Mouse (Mus musculus) B cell, adult 62 days (primary cell): ENCODE data around the gene Cetn3. TPM values are rescaled to one million over a fixed set of nuclear protein-coding genes. Genes with fewer than 3 reads are reported as not detected.

Experiments used
- total RNA-seq: library from RNA; stranded (reverse); gene quantifications from 4 replicates; pipeline ENCODE4 v1.2.4, GENCODE M21; 2023

The Cetn3 gene
- 75.2 to 93.1 TPM (median 83.6 TPM) in 4 replicates for total RNA-seq

DNA sequence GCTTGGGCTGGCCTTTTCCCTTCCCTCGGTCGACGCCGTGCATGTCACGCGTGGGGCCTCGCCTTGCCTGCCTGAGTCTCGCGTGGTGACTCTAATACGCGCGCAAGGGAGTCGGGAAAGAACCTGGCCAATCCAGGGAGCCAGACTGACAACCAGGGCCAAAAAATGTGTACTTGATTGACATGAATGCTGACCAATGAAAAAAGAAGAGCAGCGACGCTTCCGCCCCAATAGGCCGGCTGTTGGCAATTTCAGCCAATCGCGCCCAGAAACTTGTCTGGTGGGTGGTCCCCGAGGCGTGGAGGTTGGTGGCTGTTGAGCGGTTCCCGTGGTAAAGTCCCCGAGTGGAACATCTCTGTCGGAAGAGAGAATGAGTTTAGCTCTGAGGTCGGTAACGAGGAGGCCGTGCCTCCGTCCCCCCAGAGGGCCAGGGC, at the start of gene Cetn3:
TSS of gene Cetn3 (plus strand) at position 107 of the 434 bp plus-strand sequence.

Other genes with a start within 250 kb of the Cetn3 start
- gene Adgrv1, start 149.9 kb upstream of the Cetn3 start, total RNA-seq = not detected in 4 replicates
- 18.2 to 28.7 TPM (median 24.7 TPM) in 4 replicates for gene Lysmd3, start 125.4 kb upstream of the Cetn3 start, total RNA-seq
- gene Polr3g, start 72.1 kb upstream of the Cetn3 start, total RNA-seq = 7.5 to 14.7 TPM (median 9.6 TPM) in 4 replicates
- 4.2 to 5.3 TPM (median 4.4 TPM) in 4 replicates for gene Mblac2, start 71.7 kb upstream of the Cetn3 start, total RNA-seq